Comparison of ENCODE assay signal across 27 mouse cellular contexts in the genomic region with DNA sequence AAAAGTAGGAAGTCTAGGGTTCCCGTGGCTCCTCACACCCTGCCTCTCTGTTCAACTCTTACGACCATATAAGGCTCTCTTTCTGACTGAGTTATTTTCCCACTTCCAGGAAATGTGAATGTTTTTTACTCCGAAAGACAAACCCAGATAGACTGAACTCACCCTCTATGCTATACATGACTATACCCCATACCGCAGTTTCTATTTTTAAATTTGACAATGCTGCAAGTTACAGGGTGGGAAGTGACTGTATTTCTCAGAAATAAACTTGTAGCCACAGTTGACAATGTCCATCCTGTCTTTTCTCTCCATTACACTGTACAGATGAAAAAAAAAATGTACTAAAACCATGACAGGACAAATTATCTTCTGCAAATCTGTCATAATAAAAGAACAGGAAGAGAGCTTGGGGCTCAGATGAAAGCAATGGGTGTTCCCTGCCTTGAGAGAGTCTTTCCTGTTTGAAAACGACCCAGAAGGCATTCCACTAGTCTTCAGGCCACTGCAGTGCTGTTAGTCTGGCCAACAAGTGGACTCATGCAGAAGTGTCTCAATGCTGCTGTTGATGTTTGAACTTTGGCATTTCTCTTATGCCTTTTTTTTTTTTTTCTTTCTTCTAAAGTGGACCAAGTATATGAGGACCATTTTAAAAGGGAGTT.
DNase-seq lines count a peak whose midpoint lies in the region; ATAC-seq and TF ChIP-seq lines count a peak whose summit lies in the region.
"Had no signal": no experiment of that assay in that cellular context is flagged by ENCODE, and none has a peak within 500 bp of the region (broad histone marks: within the 10 kb centered on the region; RNA-seq: fewer than 3 reads in every experiment).

No protein-coding gene starts in this region.

- no peak for DNase-seq in kidney, adult 11 months
- no peak for DNase-seq in lung, adult 2 months
- DNase-seq in heart, adult 8-10 months (ENCODE audit: low spot score): no peak
- no peak for DNase-seq in ovary, adult 18-20 months (ENCODE audit: low spot score)
- DNase-seq: adrenal gland, adult 8-10 months; cerebellum, adult 2 months; cerebellum, postnatal 14 days; gastrocnemius, postnatal 25 days; heart, postnatal 36 days; layer of hippocampus, adult 9-11 months; lung, postnatal 36 days; right cerebral cortex, postnatal 4 days; thymus, adult 2 months; thymus, postnatal 36 days had no signal

- no peaks in the 10 kb centered on the region for H3K9me3 ChIP-seq in kidney, embryonic 15.5 days (replicated peaks)
- no peaks in the 10 kb centered on the region for H3K9me3 ChIP-seq in lung, embryonic 15.5 days
- no peaks in the 10 kb centered on the region for H3K9me3 ChIP-seq in intestine, embryonic 16.5 days (ENCODE audit: control insufficient read depth, low read length)
- H3K9me3 ChIP-seq: hindbrain, embryonic 13.5 days; limb, embryonic 10.5 days; limb, embryonic 15.5 days; midbrain, embryonic 15.5 days; neural tube, embryonic 12.5 days had no signal

- H3K4me3 ChIP-seq in kidney, embryonic 15.5 days (replicated peaks): no peak overlapping the region
- no peak overlapping the region for H3K4me3 ChIP-seq in lung, embryonic 15.5 days
- no peak overlapping the region for H3K4me3 ChIP-seq in lung, adult 2 months (replicated peaks; ENCODE audit: extremely low read depth, low read depth, low read length)
- no peak overlapping the region for H3K4me3 ChIP-seq in intestine, embryonic 16.5 days (ENCODE audit: low read length)
- H3K4me3 ChIP-seq: hindbrain, embryonic 13.5 days; limb, embryonic 10.5 days; limb, embryonic 15.5 days; midbrain, embryonic 15.5 days; neural tube, embryonic 12.5 days had no signal

- peaks cover 6% of the 10 kb centered on the region; the same call in 1 of the 2 replicates for H3K36me3 ChIP-seq in kidney, embryonic 15.5 days
- H3K36me3 ChIP-seq in lung, embryonic 15.5 days: no peaks in the 10 kb centered on the region
- H3K36me3 ChIP-seq in intestine, embryonic 16.5 days (ENCODE audit: control insufficient read depth, insufficient read depth, low read length): no peaks in the 10 kb centered on the region
- H3K36me3 ChIP-seq: G1E; hindbrain, embryonic 13.5 days; limb, embryonic 10.5 days; limb, embryonic 15.5 days; midbrain, embryonic 15.5 days; neural tube, embryonic 12.5 days had no signal

- peaks cover 8% of the 10 kb centered on the region; the same call in 1 of the 2 replicates for H3K4me1 ChIP-seq in kidney, embryonic 15.5 days
- 0 out of 2 replicates have a peak, but pooled peaks cover 5% of the 10 kb centered on the region for H3K4me1 ChIP-seq in lung, embryonic 15.5 days
- H3K4me1 ChIP-seq in lung, adult 2 months (ENCODE audit: control insufficient read depth, insufficient read depth, low read length): peaks cover 4% of the 10 kb centered on the region; the same call in 1 of the 2 replicates
- H3K4me1 ChIP-seq in intestine, embryonic 16.5 days (ENCODE audit: control insufficient read depth, insufficient read depth, low read length): no peaks in the 10 kb centered on the region; the same call in 1 of the 2 replicates
- H3K4me1 ChIP-seq: limb, embryonic 10.5 days; limb, embryonic 15.5 days; midbrain, embryonic 15.5 days; neural tube, embryonic 12.5 days had no signal

- peak overlapping the region; percentile 51 for H3K27ac ChIP-seq in kidney, embryonic 15.5 days
- H3K27ac ChIP-seq in lung, embryonic 15.5 days: peak overlapping the region; percentile 49; the same call in 1 of the 2 replicates
- H3K27ac ChIP-seq in intestine, embryonic 16.5 days (ENCODE audit: low read length): peak overlapping the region; percentile 28; the same call in 1 of the 2 replicates
- H3K27ac ChIP-seq: hindbrain, embryonic 13.5 days; limb, embryonic 10.5 days; limb, embryonic 15.5 days; liver, embryonic 14.5 days; midbrain, embryonic 15.5 days; neural tube, embryonic 12.5 days had no signal

- TF ChIP-seq POLR2A in lung, adult 2 months (IDR thresholded peaks at IDR 0.05; ENCODE audit: borderline replicate concordance, extremely low read depth, low read depth, low read length): no peak

- ATAC-seq in kidney, embryonic 15.5 days (replicated peaks; ENCODE audit: low FRiP score): no peak
- ATAC-seq in lung, embryonic 15.5 days (ENCODE audit: borderline replicate concordance, extremely low read depth, low FRiP score, low TSS enrichment): no peak
- peak; percentile 36; the same call in 1 of the 2 replicates for ATAC-seq in common myeloid progenitor, adult 5-6 weeks (replicated peaks; ENCODE audit: low read depth, poor library complexity, severe bottlenecking)
- peak; percentile 42; the same call in 1 of the 2 replicates for ATAC-seq in intestine, embryonic 16.5 days
- ATAC-seq: forebrain, embryonic 14.5 days; midbrain, embryonic 15.5 days had no signal

- no peak for TF ChIP-seq CTCF in lung, adult 2 months (IDR thresholded peaks at IDR 0.05; ENCODE audit: insufficient read depth, low read length)

- no peak overlapping the region for H3K4me2 ChIP-seq in kidney, embryonic 15.5 days
- no peak overlapping the region for H3K4me2 ChIP-seq in lung, embryonic 15.5 days
- H3K4me2 ChIP-seq in intestine, embryonic 16.5 days (ENCODE audit: low read depth, low read length): no peak overlapping the region
- H3K4me2 ChIP-seq: heart, embryonic 11.5 days; hindbrain, embryonic 13.5 days; limb, embryonic 15.5 days; midbrain, embryonic 15.5 days; neural tube, embryonic 12.5 days had no signal

- H3K9ac ChIP-seq in kidney, embryonic 15.5 days: no peak overlapping the region
- H3K9ac ChIP-seq in lung, embryonic 15.5 days: no peak overlapping the region
- H3K9ac ChIP-seq in intestine, embryonic 16.5 days (ENCODE audit: low read depth, low read length): no peak overlapping the region
- H3K9ac ChIP-seq: hindbrain, embryonic 13.5 days; limb, embryonic 15.5 days; liver, embryonic 14.5 days; midbrain, embryonic 15.5 days; neural tube, embryonic 12.5 days had no signal

- H3K27me3 ChIP-seq in kidney, embryonic 15.5 days: no peaks in the 10 kb centered on the region
- H3K27me3 ChIP-seq in lung, embryonic 15.5 days: no peaks in the 10 kb centered on the region
- no peaks in the 10 kb centered on the region for H3K27me3 ChIP-seq in intestine, embryonic 16.5 days (replicated peaks; ENCODE audit: control insufficient read depth, insufficient read depth, low read length)
- H3K27me3 ChIP-seq: hindbrain, embryonic 13.5 days; limb, embryonic 15.5 days; midbrain, embryonic 15.5 days; neural tube, embryonic 12.5 days had no signal

- WGBS in kidney, embryonic 15.5 days: 60% methylated on average over 5 of the region's 5 CpGs
- WGBS in lung, embryonic 15.5 days: 36% methylated on average over 5 of the region's 5 CpGs
- WGBS in lung, adult 2 months: 27% methylated on average over 5 of the region's 5 CpGs
- 51% methylated on average over 5 of the region's 5 CpGs for WGBS in intestine, embryonic 16.5 days

Comparison
In these comparisons a context has a peak if more than half of its experiments do, and no peak if none do; other contexts are left out.
1. ATAC-seq: peak in common myeloid progenitor, adult 5-6 weeks (single experiment) and intestine, embryonic 16.5 days (single experiment); none in kidney, embryonic 15.5 days (single experiment) and lung, embryonic 15.5 days (single experiment).
2. Peak in every context shown above with its lines, with median percentiles within 50 percentile points of each other: H3K27ac ChIP-seq.